Mouse (Mus musculus) embryonic facial prominence, embryonic 11.5 days (tissue): Measurements from ENCODE around the gene Gm16485. TPM values are rescaled to one million over a fixed set of nuclear protein-coding genes. Genes with fewer than 3 reads are reported as not detected.

Experiments used
- ATAC-seq: fragments of 200-750 bp; cut with Nextera tagmentation; replicated peaks from 2 replicates; pipeline ENCODE4 v1.8.0; 2017; ENCODE audit warnings: low read depth; ENCODE audit not compliant: insufficient number of reproducible peaks, low FRiP score, low TSS enrichment
- DNase-seq: peaks from one replicate; pipeline ENCODE4 v3.0.0-alpha.2; 2015; ENCODE audit warnings: low spot score
- H3K27ac ChIP-seq: fragments of 300-500 bp; sonication (generic); replicated peaks from 2 replicates; pipeline ENCODE4 v1.5.1; 2014; ENCODE audit warnings: mild to moderate bottlenecking, low read depth, low read length, control low read depth
- H3K27me3 ChIP-seq: fragments of 300-500 bp; sonication (generic); 2 replicates; pipeline ENCODE4 v1.6.1; 2014; ENCODE audit warnings: mild to moderate bottlenecking, low read length, moderate library complexity, mixed read lengths; ENCODE audit not compliant: control insufficient read depth, insufficient read depth
- H3K36me3 ChIP-seq: fragments of 300-500 bp; sonication (generic); replicated peaks from 2 replicates; pipeline ENCODE4 v1.6.1; 2014; ENCODE audit warnings: low read depth, mild to moderate bottlenecking, low read length, moderate library complexity, mixed read lengths; ENCODE audit not compliant: control insufficient read depth, insufficient read depth
- H3K4me1 ChIP-seq: fragments of 300-500 bp; sonication (generic); 2 replicates; pipeline ENCODE4 v1.6.1; 2014; ENCODE audit warnings: low read length, mixed read lengths; ENCODE audit not compliant: control insufficient read depth, insufficient read depth
- H3K4me2 ChIP-seq: fragments of 300-500 bp; sonication (generic); 2 replicates; pipeline ENCODE4 v1.6.1; 2014; ENCODE audit warnings: low read depth, mild to moderate bottlenecking, control low read depth, low read length, moderate library complexity
- H3K4me3 ChIP-seq: fragments of 300-500 bp; sonication (generic); 2 replicates; pipeline ENCODE4 v1.5.1; 2014; ENCODE audit warnings: low read depth, low read length, control low read depth
- H3K9ac ChIP-seq: fragments of 300-500 bp; sonication (generic); replicated peaks from 2 replicates; pipeline ENCODE4 v1.6.1; 2014; ENCODE audit warnings: mild to moderate bottlenecking, control low read depth, low read length
- H3K9me3 ChIP-seq: fragments of 300-500 bp; sonication (generic); replicated peaks from 2 replicates; pipeline ENCODE4 v1.6.1; 2016; ENCODE audit warnings: mild to moderate bottlenecking, low read length, inconsistent platforms, mixed read lengths; ENCODE audit not compliant: control insufficient read depth
- WGBS: fragments of 180-500 bp; shearing (Covaris S2); extraction: QIAGEN DNeasy Blood & Tissue Kit; methylation state at CpG from one replicate; pipeline ENCODE4 v1.1.7; 2014; 5-methylcytosine and 5-hydroxymethylcytosine counted together
- polyA plus RNA-seq: library from polyadenylated mRNA; unstranded; fragments of >200 nt; fragmentation: Nextera tagmentation; extraction: Ambion mirVana; gene quantifications from 2 replicates; pipeline ENCODE4 v1.2.1, GENCODE M21; 2014

Gm16485 gene
- 0.10 TPM in 1 of 2 replicates, not detected in the other for polyA plus RNA-seq

DNA sequence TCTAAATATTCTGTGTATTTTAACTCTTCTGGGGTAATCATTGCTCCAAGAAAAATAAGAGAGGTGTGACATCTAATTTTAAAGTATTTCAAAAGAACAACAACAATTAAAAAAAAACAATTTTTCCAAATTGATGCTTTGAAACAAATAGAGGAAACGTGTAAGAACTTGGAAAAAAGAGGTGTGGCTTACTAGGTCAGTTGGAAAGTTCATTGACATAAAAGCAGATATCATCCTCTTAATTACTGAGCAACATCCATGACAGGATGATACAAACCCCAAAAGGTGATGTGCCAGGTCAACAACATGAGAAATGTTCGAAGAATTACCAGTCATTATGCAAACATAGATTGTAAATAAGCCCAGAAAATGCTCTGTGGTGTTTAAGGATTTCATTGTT lies at the start of gene Gm16485:
Gene Gm16485 (plus strand): TSS at position 301 of the 400 bp plus-strand sequence.
- Histone ChIP-seq H3K4me2 (no peak within 1 kb of the TSS), H3K27me3 (no peaks in the 10 kb centered on the region), H3K9ac (no peak within 1 kb of the TSS), H3K4me1 (no peaks in the 10 kb centered on the region), H3K27ac (no peak within 1 kb of the TSS), H3K4me3 (no peak within 1 kb of the TSS), H3K36me3 (no peaks in the 10 kb centered on the region), H3K9me3 (no peaks in the 10 kb centered on the region)
- ATAC-seq: no peak
- 78% methylated on average over 2 of the region's 2 CpGs for WGBS
- no peak for DNase-seq

GRCm38 (mm10) chr9:8927561-8927960 lies 44.0 kb upstream of the Gm16485 start:
- Histone ChIP-seq H3K4me2 (no peak overlapping the region), H3K27me3 (no peaks in the 10 kb centered on the region), H3K4me3 (no peak overlapping the region), H3K4me1 (no peaks in the 10 kb centered on the region), H3K9me3 (no peaks in the 10 kb centered on the region), H3K36me3 (no peaks in the 10 kb centered on the region), H3K9ac (no peak overlapping the region), H3K27ac (no peak overlapping the region)
- ATAC-seq (no peak), DNase-seq (no peak)
- WGBS: 88% methylated on average over 2 of the region's 2 CpGs

DNA sequence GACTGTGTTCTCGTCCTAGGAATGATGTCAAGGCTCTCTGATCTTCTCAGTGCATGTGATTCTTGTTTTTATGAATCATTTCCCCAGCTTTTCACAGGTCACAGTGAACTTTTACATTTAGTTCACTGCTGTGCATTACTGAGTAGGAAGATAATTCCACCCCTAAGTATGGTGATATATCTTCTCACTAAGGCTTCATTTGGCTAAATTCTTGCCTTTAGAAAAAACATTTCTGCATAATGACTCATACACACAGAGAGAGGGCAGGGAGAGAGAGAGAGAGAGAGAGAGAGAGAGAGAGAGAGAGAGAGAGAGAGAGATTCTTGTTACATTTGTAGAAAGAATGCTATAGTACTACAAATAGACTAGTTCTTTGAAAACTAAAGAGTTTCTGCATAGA lies 33.8 kb upstream of the Gm16485 start:
- no peaks in the 10 kb centered on the region for H3K27me3 ChIP-seq
- H3K27ac ChIP-seq: no peak overlapping the region
- no peaks in the 10 kb centered on the region for H3K4me1 ChIP-seq
- ATAC-seq: no peak
- H3K9ac ChIP-seq: no peak overlapping the region
- 38% methylated on average over 1 of the region's 1 CpGs for WGBS
- DNase-seq: no peak
- H3K4me2 ChIP-seq: no peak overlapping the region
- no peak overlapping the region for H3K4me3 ChIP-seq
- no peaks in the 10 kb centered on the region for H3K9me3 ChIP-seq
- H3K36me3 ChIP-seq: no peaks in the 10 kb centered on the region

GRCm38 (mm10) chr9:8953306-8953705 lies 18.3 kb upstream of the Gm16485 start:
- no peak overlapping the region for H3K4me2 ChIP-seq
- no peaks in the 10 kb centered on the region for H3K27me3 ChIP-seq
- H3K4me3 ChIP-seq: no peak overlapping the region
- H3K9ac ChIP-seq: no peak overlapping the region
- ATAC-seq (no peak), DNase-seq (no peak)
- H3K4me1 ChIP-seq: no peaks in the 10 kb centered on the region
- H3K27ac ChIP-seq: no peak overlapping the region
- no peaks in the 10 kb centered on the region for H3K9me3 ChIP-seq
- H3K36me3 ChIP-seq: no peaks in the 10 kb centered on the region

DNA sequence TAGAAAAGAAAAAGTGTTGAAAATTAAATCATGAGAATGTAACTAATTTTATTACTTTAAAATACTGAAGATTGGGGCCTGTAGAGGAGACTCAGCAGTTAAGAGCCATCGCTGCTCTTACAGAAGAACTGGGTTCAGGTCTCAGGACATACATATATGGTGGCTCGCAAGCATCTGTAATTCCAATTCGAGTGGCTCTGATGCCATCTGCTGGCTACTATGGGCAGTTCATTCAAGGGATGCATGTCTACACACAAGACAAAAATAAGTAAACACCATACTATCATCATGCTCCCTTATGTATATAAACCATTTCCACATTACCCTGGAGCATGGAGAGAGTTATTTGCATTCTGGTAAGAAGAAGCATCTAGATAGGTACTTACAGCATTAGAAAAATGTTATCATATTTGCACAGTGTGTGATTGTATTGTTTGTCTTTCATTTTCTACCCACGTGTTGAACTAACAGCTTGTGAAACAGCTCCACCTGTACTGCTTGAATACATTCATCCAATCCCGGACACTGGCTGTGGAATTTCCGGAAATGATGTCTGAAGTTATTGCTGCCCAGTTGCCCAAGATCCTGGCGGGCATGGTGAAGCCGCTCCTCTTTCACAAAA lies 7.0 kb upstream of the Gm16485 start:
- ATAC-seq (no peak), DNase-seq (peak; percentile 57)
- Histone ChIP-seq H3K9ac (no peak overlapping the region), H3K4me3 (no peak overlapping the region), H3K4me1 (no peaks in the 10 kb centered on the region), H3K27ac (no peak overlapping the region), H3K4me2 (no peak overlapping the region), H3K27me3 (no peaks in the 10 kb centered on the region), H3K36me3 (no peaks in the 10 kb centered on the region), H3K9me3 (no peaks in the 10 kb centered on the region)
- 70% methylated on average over 8 of the region's 8 CpGs for WGBS

DNA sequence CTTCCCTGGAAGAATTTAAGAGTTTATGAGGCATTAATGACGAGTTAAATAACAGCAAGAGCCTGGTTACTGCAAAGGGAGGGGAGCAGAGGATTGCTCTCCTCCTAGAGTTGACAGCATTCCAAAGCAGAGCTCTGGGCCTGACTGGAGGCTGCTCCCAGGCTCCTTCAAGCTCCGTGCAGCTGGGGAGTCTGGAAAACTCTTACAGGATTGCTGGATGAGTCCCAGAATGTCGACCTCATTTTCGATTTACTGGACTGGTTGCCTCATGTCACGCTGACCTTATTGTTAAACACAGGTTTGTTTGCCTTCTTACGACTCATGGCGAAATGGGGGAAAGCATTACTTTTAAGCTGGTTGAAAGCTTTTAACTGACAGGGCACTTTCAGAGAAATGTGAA lies 1.4 kb upstream of the Gm16485 start:
- ATAC-seq (no peak), DNase-seq (no peak)
- WGBS: 73% methylated on average over 7 of the region's 7 CpGs
- H3K4me2 ChIP-seq: no peak overlapping the region
- no peak overlapping the region for H3K4me3 ChIP-seq
- H3K27ac ChIP-seq: no peak overlapping the region
- no peak overlapping the region for H3K9ac ChIP-seq
- H3K9me3 ChIP-seq: no peaks in the 10 kb centered on the region
- H3K4me1 ChIP-seq: no peaks in the 10 kb centered on the region
- H3K36me3 ChIP-seq: no peaks in the 10 kb centered on the region
- H3K27me3 ChIP-seq: no peaks in the 10 kb centered on the region

DNA sequence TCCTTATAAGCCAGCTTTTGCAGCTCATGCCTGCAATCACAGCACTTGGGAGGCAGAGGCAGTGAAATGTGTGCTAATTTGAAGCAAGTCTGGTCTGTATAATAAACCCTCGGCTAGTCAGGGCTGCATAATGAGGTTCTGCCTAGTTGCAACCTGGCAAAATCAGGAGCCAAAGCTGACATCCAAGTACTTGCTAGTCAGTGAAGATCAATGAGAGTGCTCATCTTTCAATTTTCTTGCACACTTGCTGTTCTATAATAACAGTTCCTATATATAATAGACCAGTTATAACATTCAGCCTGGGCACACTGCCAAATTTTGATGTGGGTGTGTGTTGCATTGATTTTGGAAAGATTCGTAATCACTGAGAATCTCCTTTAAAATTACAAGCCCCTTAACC lies 6.2 kb downstream of the Gm16485 start:
- H3K4me3 ChIP-seq: no peak overlapping the region
- no peaks in the 10 kb centered on the region for H3K36me3 ChIP-seq
- no peaks in the 10 kb centered on the region for H3K9me3 ChIP-seq
- H3K4me1 ChIP-seq: no peaks in the 10 kb centered on the region
- no peaks in the 10 kb centered on the region for H3K27me3 ChIP-seq
- 42% methylated on average over 2 of the region's 2 CpGs for WGBS
- ATAC-seq (no peak), DNase-seq (no peak)
- no peak overlapping the region for H3K27ac ChIP-seq
- H3K4me2 ChIP-seq: no peak overlapping the region
- no peak overlapping the region for H3K9ac ChIP-seq

DNA sequence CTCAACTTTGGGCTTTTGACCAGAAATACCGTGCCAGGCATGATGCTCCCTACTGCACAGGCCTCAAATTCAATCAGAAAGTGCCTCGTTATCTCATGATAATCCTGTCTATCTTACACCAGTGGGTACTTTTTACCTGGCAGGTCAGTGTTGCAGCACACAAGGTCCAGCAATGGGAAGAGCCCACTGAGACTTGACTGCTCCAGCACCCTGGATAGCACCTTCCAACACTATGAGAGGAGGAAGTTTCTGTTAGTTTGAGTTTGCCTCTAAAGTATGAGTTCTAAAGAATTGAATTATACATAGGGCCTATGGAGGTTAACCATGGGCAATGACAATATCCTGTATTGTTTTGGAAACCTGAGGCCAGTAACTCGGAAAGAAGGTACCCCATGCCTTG lies 10.7 kb downstream of the Gm16485 start:
- H3K27me3 ChIP-seq: no peaks in the 10 kb centered on the region
- no peak overlapping the region for H3K27ac ChIP-seq
- no peak overlapping the region for H3K4me3 ChIP-seq
- H3K9ac ChIP-seq: no peak overlapping the region
- no peak overlapping the region for H3K4me2 ChIP-seq
- no peaks in the 10 kb centered on the region for H3K36me3 ChIP-seq
- H3K4me1 ChIP-seq: no peaks in the 10 kb centered on the region
- WGBS: 87% methylated on average over 3 of the region's 3 CpGs
- ATAC-seq (no peak), DNase-seq (peak; percentile 30)
- no peaks in the 10 kb centered on the region for H3K9me3 ChIP-seq
